Mouse (Mus musculus) ZHBTc4 (cell line): Measurements from ENCODE around the gene Lyar.
A peak's percentile ranks its signal among the peaks of the same experiment; 100 is the strongest.

Source experiments
- DNase-seq: peaks from one replicate; pipeline ENCODE4 v3.0.0-alpha.2; 2011; ENCODE audit warnings: low read depth, low spot score

Lyar gene

GRCm38 (mm10) chr5:38220328-38220912 is at the start of gene Lyar, which contains the start of gene Zbtb49:
Gene Lyar (plus strand): TSS chr5:38220470.
Gene Zbtb49 (minus strand): TSS chr5:38220457.
- peak; percentile 96 for DNase-seq

GRCm38 (mm10) chr5:38173766-38174165 is 46.5 kb upstream of the Lyar start:
- DNase-seq, result peak; percentile 36

GRCm38 (mm10) chr5:38174256-38174912 is 45.9 kb upstream of the Lyar start:
- DNase-seq, result no peak

GRCm38 (mm10) chr5:38184688-38185285 is 35.5 kb upstream of the Lyar start:
- no peak for DNase-seq

GRCm38 (mm10) chr5:38187006-38187405 is 33.3 kb upstream of the Lyar start:
- DNase-seq, result no peak

- no peak for DNase-seq
Measured at GRCm38 (mm10) chr5:38190907-38191306, 29.4 kb upstream of the Lyar start.

GRCm38 (mm10) chr5:38194946-38195345 is 25.3 kb upstream of the Lyar start:
- no peak for DNase-seq

GRCm38 (mm10) chr5:38195941-38196340 is 24.3 kb upstream of the Lyar start:
- no peak for DNase-seq

GRCm38 (mm10) chr5:38196821-38197481 is 23.3 kb upstream of the Lyar start:
- no peak for DNase-seq

- DNase-seq, result peak; percentile 87
Measured at GRCm38 (mm10) chr5:38197482-38197823, 22.8 kb upstream of the Lyar start.

GRCm38 (mm10) chr5:38199686-38200085 is 20.6 kb upstream of the Lyar start:
- DNase-seq, result no peak

- no peak for DNase-seq
Measured at GRCm38 (mm10) chr5:38205303-38205726, 15.0 kb upstream of the Lyar start.

- DNase-seq, result no peak
Measured at GRCm38 (mm10) chr5:38208985-38209384, 11.3 kb upstream of the Lyar start.

GRCm38 (mm10) chr5:38211691-38212090 is 8.6 kb upstream of the Lyar start:
- no peak for DNase-seq

- no peak for DNase-seq
Measured at GRCm38 (mm10) chr5:38213009-38213408, 7.3 kb upstream of the Lyar start.

GRCm38 (mm10) chr5:38219771-38220307 is 431 bp upstream of the Lyar start:
- DNase-seq, result no peak

- peak; percentile 76 for DNase-seq
Measured at GRCm38 (mm10) chr5:38235422-38235821, 15.2 kb downstream of the Lyar start.

- DNase-seq, result peak; percentile 62
Measured at GRCm38 (mm10) chr5:38236627-38237026, 16.4 kb downstream of the Lyar start.

GRCm38 (mm10) chr5:38240727-38241472 is 20.6 kb downstream of the Lyar start:
- no peak for DNase-seq

- no peak for DNase-seq
Measured at GRCm38 (mm10) chr5:38241473-38241834, 21.2 kb downstream of the Lyar start.

- DNase-seq, result peak; percentile 73
Measured at GRCm38 (mm10) chr5:38241966-38242365, 21.7 kb downstream of the Lyar start.

- DNase-seq, result no peak
Measured at GRCm38 (mm10) chr5:38255195-38255594, 34.9 kb downstream of the Lyar start.
